Mouse (Mus musculus) heart, embryonic 13.5 days (tissue): ENCODE measurements around the gene Topaz1. TPM values are rescaled to one million over a fixed set of nuclear protein-coding genes. Genes with fewer than 3 reads are reported as not detected.

Experiments used
- ATAC-seq: fragments of 200-750 bp; cut with Nextera tagmentation; 2 replicates; pipeline ENCODE4 v1.8.0; 2017; ENCODE audit warnings: moderate TSS enrichment; ENCODE audit not compliant: insufficient number of reproducible peaks, low FRiP score, low TSS enrichment; ENCODE audit errors: extremely low read depth
- H3K27ac ChIP-seq: fragments of 300-500 bp; sonication (generic); replicated peaks from 2 replicates; pipeline ENCODE4 v1.5.1; 2015; ENCODE audit warnings: moderate library complexity, mild to moderate bottlenecking, inconsistent platforms
- H3K27me3 ChIP-seq: fragments of 300-500 bp; sonication (generic); replicated peaks from 2 replicates; pipeline ENCODE4 v1.6.1; 2015; ENCODE audit warnings: mild to moderate bottlenecking, inconsistent platforms
- H3K36me3 ChIP-seq: fragments of 300-500 bp; sonication (generic); 2 replicates; pipeline ENCODE4 v1.6.1; 2015; ENCODE audit warnings: mild to moderate bottlenecking, inconsistent platforms
- H3K4me1 ChIP-seq: fragments of 300-500 bp; sonication (generic); 2 replicates; pipeline ENCODE4 v1.6.1; 2015; ENCODE audit warnings: inconsistent platforms
- H3K4me2 ChIP-seq: fragments of 300-500 bp; sonication (generic); 2 replicates; pipeline ENCODE4 v1.6.1; 2015; ENCODE audit warnings: inconsistent platforms, mild to moderate bottlenecking, moderate library complexity
- H3K4me3 ChIP-seq: fragments of 300-500 bp; sonication (generic); 2 replicates; pipeline ENCODE4 v1.5.1; 2015; ENCODE audit warnings: moderate library complexity, mild to moderate bottlenecking, inconsistent platforms
- H3K9ac ChIP-seq: fragments of 300-500 bp; sonication (generic); 2 replicates; pipeline ENCODE4 v1.6.1; 2015; ENCODE audit warnings: inconsistent platforms, mild to moderate bottlenecking, moderate library complexity
- H3K9me3 ChIP-seq: fragments of 300-500 bp; sonication (generic); 2 replicates; pipeline ENCODE4 v1.6.1; 2016; ENCODE audit warnings: inconsistent platforms
- WGBS: fragments of 180-500 bp; shearing (Covaris S2); methylation state at CpG from one replicate; pipeline ENCODE4 v1.1.7; 2015; ENCODE audit warnings: mixed read lengths; 5-methylcytosine and 5-hydroxymethylcytosine counted together
- polyA plus RNA-seq: library from polyadenylated mRNA; unstranded; fragments of >200 nt; fragmentation: Nextera tagmentation; extraction: Ambion mirVana; gene quantifications from 2 replicates; pipeline ENCODE4 v1.2.1, GENCODE M21; 2015

The Topaz1 gene
- polyA plus RNA-seq, 1 experiment from 2014 or later = not detected

- WGBS = 51% methylated on average over 2 of the region's 2 CpGs
- Histone ChIP-seq H3K27me3 (peaks cover 42% of the 10 kb centered on the region), H3K4me1 (0 out of 2 replicates have a peak, but pooled peaks cover 3% of the 10 kb centered on the region), H3K27ac (no peak overlapping the region), H3K36me3 (no peaks in the 10 kb centered on the region), H3K9me3 (no peaks in the 10 kb centered on the region), H3K4me2 (no peak overlapping the region), H3K4me3 (no peak overlapping the region), H3K9ac (no peak overlapping the region; the same call in 1 of the 2 replicates)
- ATAC-seq = no peak
Observed at GRCm38 (mm10) chr9:122736001-122736400, 11.1 kb upstream of the Topaz1 start.

GRCm38 (mm10) chr9:122736742-122737141, 10.4 kb upstream of the Topaz1 start:
- Histone ChIP-seq H3K9ac (no peak overlapping the region), H3K4me1 (0 out of 2 replicates have a peak, but pooled peaks cover 3% of the 10 kb centered on the region), H3K9me3 (no peaks in the 10 kb centered on the region), H3K27ac (no peak overlapping the region), H3K4me3 (no peak overlapping the region), H3K4me2 (no peak overlapping the region), H3K36me3 (no peaks in the 10 kb centered on the region), H3K27me3 (peaks cover 36% of the 10 kb centered on the region)
- 22% methylated on average over 4 of the region's 4 CpGs for WGBS
- no peak for ATAC-seq

- Histone ChIP-seq H3K4me1 (no peaks in the 10 kb centered on the region), H3K9ac (no peak overlapping the region), H3K27ac (no peak overlapping the region), H3K4me3 (no peak overlapping the region), H3K36me3 (no peaks in the 10 kb centered on the region), H3K9me3 (no peaks in the 10 kb centered on the region), H3K27me3 (0 out of 2 replicates have a peak, but pooled peaks cover 3% of the 10 kb centered on the region), H3K4me2 (no peak overlapping the region)
- 73% methylated on average over 1 of the region's 1 CpGs for WGBS
- no peak for ATAC-seq
Observed at GRCm38 (mm10) chr9:122745879-122746278, 1.3 kb upstream of the Topaz1 start.

GRCm38 (mm10) chr9:122757614-122758013, 10.5 kb downstream of the Topaz1 start:
- ATAC-seq = no peak

GRCm38 (mm10) chr9:122760111-122760510, 13.0 kb downstream of the Topaz1 start:
- no peak for ATAC-seq
- H3K4me1 ChIP-seq = no peaks in the 10 kb centered on the region
- 0 out of 2 replicates have a peak, but pooled peaks cover 2% of the 10 kb centered on the region for H3K9me3 ChIP-seq
- H3K9ac ChIP-seq = no peak overlapping the region
- H3K4me2 ChIP-seq = no peak overlapping the region
- H3K4me3 ChIP-seq = no peak overlapping the region
- no peaks in the 10 kb centered on the region for H3K36me3 ChIP-seq
- H3K27me3 ChIP-seq = no peaks in the 10 kb centered on the region
- no peak overlapping the region for H3K27ac ChIP-seq

More at GRCm38 (mm10) chr9:122757614-122758013, 10.5 kb downstream of the Topaz1 start:
- Histone ChIP-seq H3K4me3 (no peak overlapping the region), H3K9me3 (0 out of 2 replicates have a peak, but pooled peaks cover 6% of the 10 kb centered on the region), H3K36me3 (no peaks in the 10 kb centered on the region), H3K4me2 (no peak overlapping the region), H3K4me1 (no peaks in the 10 kb centered on the region), H3K27ac (no peak overlapping the region), H3K9ac (no peak overlapping the region), H3K27me3 (no peaks in the 10 kb centered on the region)
- 49% methylated on average over 2 of the region's 2 CpGs for WGBS

GRCm38 (mm10) chr9:122785231-122785630, 38.1 kb downstream of the Topaz1 start:
- Histone ChIP-seq H3K9me3 (no peaks in the 10 kb centered on the region), H3K4me2 (no peak overlapping the region), H3K4me1 (no peaks in the 10 kb centered on the region), H3K27me3 (no peaks in the 10 kb centered on the region), H3K27ac (no peak overlapping the region), H3K9ac (no peak overlapping the region), H3K4me3 (no peak overlapping the region), H3K36me3 (no peaks in the 10 kb centered on the region)
- ATAC-seq = no peak
- 68% methylated on average over 5 of the region's 5 CpGs for WGBS

GRCm38 (mm10) chr9:122786534-122786933, 39.4 kb downstream of the Topaz1 start:
- WGBS = 83% methylated on average over 1 of the region's 1 CpGs
- Histone ChIP-seq H3K4me3 (no peak overlapping the region), H3K27ac (no peak overlapping the region), H3K4me2 (no peak overlapping the region), H3K9me3 (no peaks in the 10 kb centered on the region), H3K27me3 (no peaks in the 10 kb centered on the region), H3K9ac (no peak overlapping the region), H3K4me1 (no peaks in the 10 kb centered on the region), H3K36me3 (no peaks in the 10 kb centered on the region)
- no peak for ATAC-seq

- Histone ChIP-seq H3K9ac (peak within 1 kb of the TSS; percentile 90), H3K9me3 (no peaks in the 10 kb centered on the region), H3K27me3 (peaks cover 3% of the 10 kb centered on the region; the same call in 1 of the 2 replicates), H3K36me3 (no peaks in the 10 kb centered on the region), H3K4me1 (peaks cover 28% of the 10 kb centered on the region), H3K4me3 (peak within 1 kb of the TSS; percentile 61), H3K4me2 (peak within 1 kb of the TSS; percentile 89), H3K27ac (peak within 1 kb of the TSS; percentile 88)
- peak; percentile 93 for ATAC-seq
- 5% methylated on average over 42 of the region's 42 CpGs for WGBS
Observed at GRCm38 (mm10) chr9:122805053-122805844, 58.1 kb downstream of the Topaz1 start, which contains the start of gene Tcaim. TSS of gene Tcaim (plus strand) at chr9:122805539.

GRCm38 (mm10) chr9:122805845-122806341, 58.7 kb downstream of the Topaz1 start:
- Histone ChIP-seq H3K4me2 (peak overlapping the region; percentile 89), H3K9me3 (no peaks in the 10 kb centered on the region), H3K9ac (peak overlapping the region; percentile 90), H3K27ac (peak overlapping the region; percentile 88), H3K4me1 (peaks cover 35% of the 10 kb centered on the region), H3K4me3 (peak overlapping the region; percentile 61), H3K27me3 (0 out of 2 replicates have a peak, but pooled peaks cover 3% of the 10 kb centered on the region), H3K36me3 (no peaks in the 10 kb centered on the region)
- no peak for ATAC-seq
- WGBS = 4% methylated on average over 10 of the region's 10 CpGs

- Histone ChIP-seq H3K27me3 (0 out of 2 replicates have a peak, but pooled peaks cover 3% of the 10 kb centered on the region), H3K4me2 (no peak overlapping the region), H3K27ac (no peak overlapping the region), H3K36me3 (peaks cover 2% of the 10 kb centered on the region; the same call in 1 of the 2 replicates), H3K4me3 (no peak overlapping the region), H3K9me3 (no peaks in the 10 kb centered on the region), H3K4me1 (peaks cover 37% of the 10 kb centered on the region), H3K9ac (no peak overlapping the region)
- WGBS = 82% methylated on average over 2 of the region's 2 CpGs
- ATAC-seq = no peak
Observed at GRCm38 (mm10) chr9:122807186-122807585, 60.0 kb downstream of the Topaz1 start.

GRCm38 (mm10) chr9:122810212-122810611, 63.1 kb downstream of the Topaz1 start:
- 52% methylated on average over 3 of the region's 3 CpGs for WGBS
- Histone ChIP-seq H3K4me3 (no peak overlapping the region), H3K9ac (0 out of 2 replicates have a peak overlapping the region, but pooled peaks have one; percentile 17), H3K4me1 (peaks cover 37% of the 10 kb centered on the region), H3K9me3 (no peaks in the 10 kb centered on the region), H3K4me2 (no peak overlapping the region), H3K27me3 (no peaks in the 10 kb centered on the region), H3K36me3 (peaks cover 21% of the 10 kb centered on the region), H3K27ac (no peak overlapping the region)
- ATAC-seq = no peak
